Mouse (Mus musculus): ENCODE measurements around the gene Olfr544.
"Not testable (repeated sequence)": the region's sequence is repeated elsewhere in the genome, so short reads cannot be mapped to it uniquely, and the experiment has no call there.

The Olfr544 gene

DNA sequence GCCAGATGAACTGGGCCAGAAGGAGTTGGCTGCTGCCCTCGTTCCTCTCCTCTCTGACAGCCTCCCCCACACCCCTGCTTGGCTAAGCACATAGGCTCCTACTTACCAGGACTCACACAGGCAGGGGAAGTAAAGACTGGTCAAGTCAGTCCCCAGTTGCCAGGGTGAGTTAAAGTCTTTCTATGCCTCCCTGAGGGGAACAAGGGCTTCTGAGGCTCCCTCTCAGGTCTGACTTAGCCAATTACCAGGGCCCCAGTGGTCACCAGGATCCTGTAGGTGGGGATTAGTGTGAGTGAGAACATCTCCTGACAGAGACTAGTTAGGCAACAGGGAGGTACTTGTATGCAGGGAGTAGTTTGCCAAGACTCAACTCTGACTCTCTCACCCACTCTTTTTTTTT is at the start of gene Olfr544:
TSS of gene Olfr544 (minus strand) at position 153 of the 400 bp plus-strand sequence.
- no peak for DNase-seq (ENCODE audit: low read depth, low spot score)

DNA sequence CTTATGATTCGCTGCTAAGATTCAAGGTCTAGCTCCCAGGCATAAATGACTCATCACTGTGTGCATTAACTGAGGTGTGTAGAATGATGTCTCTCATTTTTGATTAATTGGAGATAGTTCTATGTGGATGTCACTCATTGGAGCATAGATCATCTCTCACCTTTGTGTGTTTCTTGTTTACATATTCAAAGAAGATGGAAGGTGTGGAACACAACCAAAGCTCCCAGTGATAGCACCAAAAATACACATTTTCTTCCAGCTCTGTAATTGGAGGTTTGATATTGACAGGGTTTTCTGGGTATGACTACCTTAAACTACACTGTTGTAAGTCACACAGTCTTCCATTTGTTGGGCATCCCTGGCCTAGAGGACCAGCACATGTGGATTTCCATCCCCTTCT is 46.3 kb upstream of the Olfr544 start, which contains the start of gene Olfr547:
TSS of gene Olfr547 (plus strand) at position 301 of the 400 bp plus-strand sequence.
- no peak for DNase-seq (ENCODE audit: low read depth, low spot score)

DNA sequence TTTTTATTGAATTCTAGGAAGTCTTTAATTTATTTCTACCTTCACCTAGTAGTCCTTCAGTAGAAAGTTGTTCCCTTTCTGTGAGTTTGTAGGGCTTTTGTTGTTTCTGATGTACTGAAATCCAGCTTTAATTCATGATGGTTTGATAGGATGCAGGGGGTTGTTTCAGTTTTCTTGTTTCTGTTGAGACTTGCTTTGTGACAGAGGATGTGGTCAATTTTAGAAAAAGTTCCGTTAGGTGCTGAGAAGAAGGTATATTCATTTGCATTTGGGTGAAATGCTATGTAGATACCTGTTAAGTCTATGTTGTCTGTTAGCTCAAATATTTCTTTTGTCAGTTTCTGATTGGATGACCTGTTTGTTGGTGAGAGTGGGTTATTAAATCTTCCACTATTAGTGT is 40.9 kb upstream of the Olfr544 start:
- DNase-seq (ENCODE audit: low read depth, low spot score) = peak; percentile 52

DNA sequence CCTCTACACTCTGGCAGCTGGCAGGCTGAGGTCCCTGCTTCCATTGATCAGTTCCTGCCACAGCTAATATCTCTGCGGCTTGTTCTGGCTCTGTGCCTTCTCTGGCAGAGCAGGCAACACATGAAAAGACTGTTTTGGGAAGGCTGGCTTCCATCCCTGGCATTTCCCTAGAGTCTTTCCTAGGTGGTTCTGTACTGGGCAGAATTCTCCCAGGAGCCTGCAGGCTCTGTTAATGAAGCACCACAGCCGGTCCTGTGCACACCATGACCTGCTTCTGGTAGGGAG is 28.9 kb upstream of the Olfr544 start:
- no peak for DNase-seq (ENCODE audit: low read depth, low spot score)

DNA sequence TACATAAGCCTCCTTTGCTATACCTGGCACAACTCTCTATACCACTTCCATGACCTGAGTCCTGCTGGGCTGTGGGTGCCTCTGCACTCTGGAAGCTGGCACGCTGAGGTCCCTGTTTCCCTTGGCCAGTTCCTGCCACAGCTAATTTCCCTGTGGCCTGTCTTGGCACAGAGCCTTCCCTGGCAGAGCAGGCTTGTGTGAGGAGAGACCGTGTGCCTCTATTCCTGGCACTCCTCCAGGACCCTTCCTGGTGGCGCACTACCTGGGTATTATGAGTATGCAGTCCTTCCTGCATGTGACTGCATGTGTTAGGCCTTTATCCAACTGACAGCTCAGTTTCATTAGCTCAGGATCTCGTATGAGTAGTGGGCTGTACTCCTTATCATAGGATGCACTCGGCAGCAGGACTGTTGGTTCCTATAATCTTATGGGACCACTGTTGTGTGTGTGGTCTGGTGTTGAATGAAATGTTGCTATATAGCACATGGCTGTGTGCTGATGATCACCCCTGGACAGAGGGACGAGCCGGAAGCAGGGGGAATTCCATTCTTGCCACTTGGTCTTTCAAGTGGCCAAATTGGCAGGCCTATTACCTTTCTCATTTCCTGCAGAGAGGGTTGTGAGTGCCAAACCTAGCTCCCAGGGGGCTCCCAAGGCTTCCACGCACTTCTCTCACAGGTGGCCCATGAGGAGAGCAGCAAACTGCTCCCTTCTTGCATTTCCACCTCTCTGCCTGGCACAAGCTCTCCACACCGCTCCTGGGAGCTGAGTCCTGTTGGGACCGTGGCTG is 28.3 kb upstream of the Olfr544 start:
- DNase-seq (ENCODE audit: low read depth, low spot score) = no peak

DNA sequence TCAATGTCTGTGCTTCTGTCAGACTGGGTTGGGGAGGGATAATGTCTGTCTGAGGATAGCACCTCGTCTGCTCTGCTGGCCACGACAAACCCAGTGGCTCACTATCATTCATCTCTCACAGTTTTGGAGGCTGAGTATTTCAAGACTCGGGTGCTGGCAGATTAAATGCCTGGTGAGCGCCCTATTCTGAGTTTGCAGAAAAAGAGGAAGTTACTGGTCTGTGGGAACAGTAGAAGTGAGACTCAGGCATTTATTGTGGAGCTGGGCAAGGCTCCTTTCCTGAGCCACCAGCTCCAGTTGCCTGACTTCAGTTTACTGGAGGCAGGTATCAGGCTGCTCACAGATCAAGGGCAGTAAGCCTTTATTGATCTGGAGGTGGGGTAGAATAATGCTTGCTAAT is 26.0 kb upstream of the Olfr544 start:
- no peak for DNase-seq (ENCODE audit: low read depth, low spot score)

DNA sequence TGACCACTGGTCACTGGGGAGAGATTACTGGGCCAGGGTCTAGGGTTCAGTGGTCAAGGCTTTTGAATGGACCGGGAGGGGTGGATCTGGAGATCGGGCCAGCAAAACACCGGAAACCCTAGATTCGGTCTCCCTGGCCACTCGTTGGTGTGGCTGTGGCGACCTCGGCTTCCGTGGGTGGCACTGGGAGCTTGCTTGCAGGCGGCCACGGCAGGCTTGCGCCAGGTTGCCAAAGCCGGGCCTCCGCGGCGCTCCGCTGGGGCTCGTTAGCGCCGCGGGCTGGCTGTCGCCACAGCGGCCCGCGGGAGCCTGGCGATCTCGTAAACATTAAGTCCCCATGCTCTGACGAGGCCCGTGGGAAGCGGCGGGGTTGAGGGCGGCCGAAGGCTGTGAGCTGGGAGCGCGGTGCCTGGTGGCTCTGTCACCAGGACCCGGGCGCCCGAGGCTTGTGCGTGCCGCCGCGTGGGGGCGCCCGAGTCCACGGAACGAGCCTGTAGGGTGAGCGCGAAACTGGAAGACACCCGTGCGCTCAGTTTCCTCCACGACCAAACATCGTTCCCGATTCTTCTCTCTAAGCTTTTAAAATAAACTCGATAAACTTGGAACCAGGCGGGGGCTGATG is 24.8 kb upstream of the Olfr544 start:
- peak; percentile 79 for DNase-seq (ENCODE audit: low read depth, low spot score)

DNA sequence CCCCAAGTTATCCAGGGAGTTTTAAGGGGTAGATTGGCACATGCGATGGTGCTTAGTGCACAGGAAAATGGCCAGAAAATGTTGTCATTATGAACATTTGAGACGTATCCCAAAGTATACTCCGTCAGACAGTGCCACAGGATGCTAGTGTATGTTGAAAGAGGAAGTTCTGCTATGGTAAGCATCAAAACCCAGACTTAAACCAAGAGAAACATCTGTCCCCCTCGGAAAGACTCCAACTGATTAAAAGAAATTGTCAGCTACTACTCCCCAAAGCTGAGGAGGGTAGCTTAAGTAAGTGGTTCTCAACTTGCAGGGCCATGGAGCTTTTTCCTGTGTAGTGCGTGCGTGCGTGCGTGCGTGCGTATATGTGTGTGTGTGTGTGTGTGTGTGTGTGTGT is 23.8 kb upstream of the Olfr544 start:
- no peak for DNase-seq (ENCODE audit: low read depth, low spot score)

DNA sequence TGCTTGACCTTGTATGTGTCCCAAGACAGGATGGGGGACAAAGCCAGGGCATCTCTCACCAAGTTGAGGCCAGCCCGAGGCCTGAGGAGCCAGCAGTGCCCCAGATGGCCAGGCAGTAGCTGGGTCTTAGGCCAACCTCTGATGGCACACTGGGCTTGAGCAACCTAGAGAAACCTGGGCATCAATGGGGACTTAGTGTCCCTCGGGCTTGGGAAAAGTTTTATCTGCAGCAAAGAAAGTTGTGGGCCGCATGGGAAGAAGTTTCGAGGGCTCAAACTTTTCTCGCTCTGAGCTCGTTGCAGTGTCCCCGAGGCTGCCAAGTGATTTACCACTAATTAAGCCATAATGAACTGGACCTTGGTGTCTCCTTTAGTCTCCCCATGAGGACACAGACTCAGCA is 21.6 kb upstream of the Olfr544 start:
- DNase-seq (ENCODE audit: low read depth, low spot score) = no peak

DNA sequence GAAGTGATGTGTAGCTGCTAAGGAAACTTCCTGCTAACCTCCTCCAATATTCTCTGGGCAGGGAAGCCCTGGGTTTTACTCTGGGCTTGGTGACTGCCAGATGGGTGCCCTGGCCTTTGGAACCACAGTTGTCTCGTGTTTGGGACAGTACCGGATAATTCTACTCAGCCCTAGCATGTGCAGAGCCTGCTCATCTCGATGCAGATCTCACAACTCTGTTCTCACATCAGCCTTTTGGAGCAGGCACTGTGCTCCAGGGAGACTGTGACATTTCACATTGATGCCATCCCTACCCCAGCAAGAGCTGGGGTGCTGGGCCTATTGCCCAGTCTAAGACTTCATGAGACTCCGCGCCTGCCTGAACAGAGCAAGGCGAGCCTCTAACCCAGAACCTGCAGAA is 20.6 kb upstream of the Olfr544 start:
- DNase-seq (ENCODE audit: low read depth, low spot score) = no peak

DNA sequence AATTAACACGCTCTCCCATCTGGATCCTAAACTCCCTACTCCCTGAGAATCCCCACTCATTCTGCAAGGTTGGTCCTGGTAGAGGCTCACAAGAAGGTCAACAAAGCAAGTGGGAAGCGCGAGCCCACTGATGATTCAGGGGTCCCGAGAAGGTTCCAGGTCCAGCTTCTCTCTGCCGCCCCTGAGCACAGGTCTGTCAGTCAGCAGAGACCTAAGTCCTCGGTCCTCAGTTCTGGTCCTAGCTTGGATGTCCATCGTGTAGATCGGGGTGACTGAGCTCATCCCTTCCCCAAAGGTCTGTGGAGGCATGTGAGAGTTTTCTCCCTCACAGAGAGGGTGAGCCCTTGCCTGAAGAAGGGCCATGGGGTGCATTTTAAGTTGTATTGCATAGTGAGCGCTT is 20.0 kb upstream of the Olfr544 start:
- no peak for DNase-seq (ENCODE audit: low read depth, low spot score)

DNA sequence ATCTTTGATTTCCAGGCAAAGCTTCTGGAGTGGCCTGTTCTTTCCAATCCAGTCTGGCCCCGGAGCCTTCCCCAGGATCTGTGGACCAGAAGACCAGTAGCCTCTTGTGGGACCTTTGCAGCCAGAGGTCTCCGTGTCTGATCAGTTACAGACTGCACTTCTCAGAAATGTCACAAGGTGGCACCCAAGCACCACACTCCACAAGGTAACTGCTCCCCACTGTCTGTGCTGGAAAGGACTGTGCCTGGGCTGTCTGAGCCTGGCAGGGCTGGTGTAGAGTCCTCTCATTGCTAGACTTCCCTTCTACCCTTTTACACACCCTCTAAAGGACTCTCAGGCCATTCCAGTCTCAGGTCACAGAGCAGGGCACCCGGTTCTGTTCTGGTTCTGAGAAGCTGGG is 18.7 kb upstream of the Olfr544 start:
- DNase-seq (ENCODE audit: low read depth, low spot score) = peak; percentile 66

DNA sequence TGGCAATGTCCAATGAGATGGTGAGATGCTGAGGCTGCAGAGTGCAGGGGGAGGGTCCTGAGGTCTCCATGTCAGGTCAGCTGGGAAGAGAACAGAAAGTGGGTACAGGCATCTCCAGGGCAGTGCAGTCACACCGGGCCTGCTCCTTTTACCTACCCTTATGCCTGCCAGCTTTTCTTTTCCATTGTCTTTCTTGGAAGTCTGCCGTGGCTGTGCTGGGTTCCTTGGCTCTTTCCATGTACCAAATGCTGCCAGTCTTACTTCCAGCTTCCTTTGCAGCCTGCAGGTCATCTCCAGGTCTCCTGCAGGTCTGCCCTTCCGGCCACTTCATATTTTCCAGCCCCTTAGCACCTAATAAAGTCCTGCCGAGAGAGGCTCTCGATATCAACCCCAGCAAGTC is 13.9 kb upstream of the Olfr544 start:
- no peak for DNase-seq (ENCODE audit: low read depth, low spot score)

DNA sequence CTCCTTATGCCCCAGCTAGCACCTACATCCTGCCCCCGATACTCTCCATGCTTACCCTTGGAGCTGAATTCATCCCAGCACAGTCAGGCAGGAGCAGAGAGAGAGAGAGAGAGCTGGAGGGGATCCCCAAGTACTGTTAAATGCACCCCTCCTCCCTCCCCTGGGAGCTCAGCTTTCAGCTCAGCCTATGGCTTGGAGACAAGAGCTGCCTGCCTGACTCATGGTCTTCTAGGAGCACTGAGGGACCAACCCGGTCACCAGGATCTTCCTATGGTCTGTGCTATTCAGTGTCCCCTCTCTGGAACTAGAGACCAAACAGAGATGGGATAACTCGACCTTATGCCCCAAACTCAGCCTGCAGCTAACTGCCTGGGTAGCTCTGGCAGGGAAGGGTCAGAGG is 11.4 kb upstream of the Olfr544 start, which contains the start of gene Olfr545:
TSS of gene Olfr545 (minus strand) at position 101 of the 400 bp plus-strand sequence.
- DNase-seq (ENCODE audit: low read depth, low spot score) = no peak

DNA sequence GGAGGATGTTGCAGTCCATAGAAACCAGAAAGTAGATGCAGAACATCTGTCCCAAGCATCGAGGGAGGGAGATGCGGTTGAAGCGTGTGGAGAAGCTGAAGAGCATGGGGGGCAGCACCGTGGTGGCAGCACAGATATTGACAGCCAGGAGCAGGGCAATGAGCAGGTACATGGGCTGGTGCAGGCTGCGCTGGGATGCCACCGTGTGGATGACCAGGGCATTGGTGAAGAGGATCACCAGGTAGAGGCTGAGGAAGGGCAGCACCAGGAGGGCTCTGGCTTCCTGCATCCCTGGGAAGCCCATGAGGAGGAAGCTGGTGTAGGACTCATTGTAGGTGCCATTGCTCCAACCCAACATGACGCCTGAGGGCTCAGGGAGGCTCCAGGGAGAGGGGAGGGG is 6.3 kb upstream of the Olfr544 start:
- not testable (repeated sequence) for DNase-seq (ENCODE audit: low read depth, low spot score)

DNA sequence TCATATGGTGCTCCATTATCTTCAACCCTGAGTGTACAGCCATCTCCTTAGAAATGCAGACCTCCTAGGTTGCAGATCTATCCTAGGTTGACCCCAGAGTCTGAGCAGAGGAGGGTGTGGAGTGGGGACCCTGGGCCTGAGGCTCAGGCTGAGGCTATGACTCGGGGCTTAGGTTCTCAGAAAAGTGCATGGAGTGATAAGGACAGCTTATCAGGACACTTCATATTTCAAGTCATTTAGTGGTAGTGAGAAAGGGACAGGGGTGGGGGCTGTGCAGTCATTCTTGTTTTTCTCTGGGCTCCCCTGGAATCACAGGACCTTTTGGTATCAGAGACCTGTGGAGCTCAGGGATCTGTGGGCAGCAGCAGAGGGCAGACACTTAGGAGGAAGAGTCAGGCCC is 2.0 kb downstream of the Olfr544 start:
- DNase-seq (ENCODE audit: low read depth, low spot score) = no peak

DNA sequence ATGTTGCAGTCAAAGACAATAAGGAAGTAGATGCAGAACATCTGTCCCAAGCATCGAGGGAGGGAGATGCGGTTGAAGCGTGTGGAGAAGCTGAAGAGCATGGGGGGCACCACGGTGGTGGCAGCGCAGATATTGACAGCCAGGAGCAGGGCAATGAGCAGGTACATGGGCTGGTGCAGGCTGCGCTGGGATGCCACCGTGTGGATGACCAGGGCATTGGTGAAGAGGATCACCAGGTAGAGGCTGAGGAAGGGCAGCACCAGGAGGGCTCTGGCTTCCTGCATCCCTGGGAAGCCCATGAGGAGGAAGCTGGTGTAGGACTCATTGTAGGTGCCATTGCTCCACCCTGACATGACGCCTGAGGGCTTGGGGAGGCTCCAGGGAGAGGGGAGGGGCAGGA is 3.3 kb downstream of the Olfr544 start:
- DNase-seq (ENCODE audit: low read depth, low spot score) = not testable (repeated sequence)

DNA sequence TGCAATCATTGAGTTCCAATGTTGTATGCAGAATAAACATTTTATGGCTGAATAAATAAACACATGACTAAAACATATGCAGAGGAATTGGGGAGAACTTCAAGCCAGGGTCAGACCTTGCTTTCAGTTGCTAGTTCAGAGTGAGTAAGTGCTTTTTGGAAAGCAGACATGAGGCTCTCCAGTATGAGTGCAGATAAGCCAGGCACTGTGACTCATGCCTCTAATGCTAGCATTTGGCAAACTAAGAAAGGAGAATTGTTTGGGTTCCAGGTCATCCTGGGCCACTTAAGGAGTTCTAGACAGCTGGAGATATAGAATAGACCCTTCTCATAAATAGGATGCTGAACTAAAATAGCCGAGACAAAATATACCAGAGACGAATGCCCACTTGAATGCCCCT is 4.4 kb downstream of the Olfr544 start:
- DNase-seq (ENCODE audit: low read depth, low spot score) = no peak

DNA sequence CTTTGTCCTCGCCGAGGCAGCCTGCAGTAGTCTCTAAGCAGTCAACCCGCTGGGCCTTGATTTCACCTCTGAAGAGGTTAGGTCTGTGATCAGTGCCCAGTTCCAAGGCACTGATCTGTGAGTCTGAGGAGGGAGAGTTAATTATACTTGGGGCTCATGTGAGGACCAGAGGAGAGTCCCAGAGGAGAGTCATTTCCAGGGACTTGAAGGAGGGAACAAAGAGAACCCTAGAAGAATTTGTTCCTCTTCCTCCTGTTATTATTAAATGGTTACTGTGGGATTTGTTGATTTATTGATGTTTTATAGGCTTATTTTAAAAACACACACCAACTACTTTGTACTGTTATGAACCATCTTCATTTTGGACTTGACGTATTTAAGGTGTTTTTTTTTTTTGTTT is 6.5 kb downstream of the Olfr544 start, which contains the start of gene Olfr543:
TSS of gene Olfr543 (minus strand) at position 101 of the 400 bp plus-strand sequence.
- no peak for DNase-seq (ENCODE audit: low read depth, low spot score)

DNA sequence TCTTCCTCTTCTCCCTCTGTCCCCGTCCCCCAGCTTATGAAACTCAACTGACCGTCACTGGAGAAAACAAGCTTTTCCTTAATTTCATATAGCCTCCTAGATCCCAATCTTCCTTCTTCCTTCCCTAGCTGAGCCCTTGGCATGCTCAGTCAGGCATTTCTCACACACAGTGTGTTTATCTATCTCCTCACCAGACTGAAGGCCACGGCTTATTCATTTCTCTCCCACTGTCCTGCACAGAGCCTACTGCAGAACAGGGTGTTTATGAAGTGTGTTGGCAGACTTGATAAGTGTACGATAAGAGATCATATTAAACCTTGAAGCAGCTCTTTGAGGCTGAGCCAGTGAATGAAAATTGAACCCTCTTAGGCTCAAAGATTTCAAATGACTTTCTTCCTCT is 7.3 kb downstream of the Olfr544 start:
- DNase-seq (ENCODE audit: low read depth, low spot score) = no peak

DNA sequence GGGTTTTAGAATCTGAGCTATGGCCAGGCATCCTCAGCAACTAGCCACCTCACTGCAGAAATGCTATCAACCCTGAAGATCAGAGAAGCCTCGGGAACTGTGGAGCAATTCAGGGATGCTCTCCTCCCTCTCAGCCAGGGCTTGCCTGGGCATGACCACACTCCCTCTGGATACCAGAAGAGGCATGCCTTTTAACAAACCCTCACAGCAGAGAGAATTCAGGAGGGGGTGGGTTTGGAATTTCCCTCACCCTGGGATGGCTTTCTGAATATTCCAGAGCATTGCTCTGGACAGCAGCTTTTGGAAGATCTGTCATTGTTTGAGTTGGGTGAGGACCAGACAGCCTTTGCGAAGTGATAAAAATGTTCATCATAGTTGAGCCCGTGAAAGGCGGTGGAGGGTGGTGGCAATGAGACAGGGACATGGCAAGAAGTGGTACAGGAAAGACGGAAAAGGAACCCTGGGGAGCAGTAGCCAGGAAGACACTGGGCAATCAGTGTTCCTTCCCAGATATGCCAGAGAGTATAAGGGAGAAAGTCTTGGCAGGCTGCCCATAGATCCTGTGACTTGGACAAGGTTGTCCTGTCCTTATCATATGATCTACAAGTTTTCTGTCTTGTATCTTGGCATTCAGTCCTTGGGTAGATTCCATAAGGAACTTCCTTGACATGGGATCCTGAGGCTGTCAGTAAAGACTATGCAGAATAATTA is 8.6 kb downstream of the Olfr544 start:
- no peak for DNase-seq (ENCODE audit: low read depth, low spot score)

DNA sequence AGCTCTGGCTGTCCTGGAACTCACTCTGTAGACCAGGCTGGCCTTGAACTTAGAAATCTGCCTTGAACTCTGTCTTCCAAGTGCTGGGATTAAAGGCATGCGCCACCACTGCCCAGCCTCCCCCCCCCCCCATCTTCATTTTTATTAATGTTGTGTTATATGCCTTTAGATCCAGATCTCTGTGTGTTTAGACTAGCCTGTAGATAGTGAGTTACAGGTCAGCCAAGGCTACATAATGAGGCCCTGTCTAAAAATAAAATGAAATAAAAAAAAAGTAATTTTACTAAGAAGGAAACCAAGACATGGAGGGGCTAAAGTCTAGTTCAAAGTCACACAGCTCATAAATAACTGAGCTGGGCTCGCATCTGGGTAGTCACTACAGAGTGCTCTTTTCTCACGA is 9.2 kb downstream of the Olfr544 start:
- DNase-seq (ENCODE audit: low read depth, low spot score) = no peak

DNA sequence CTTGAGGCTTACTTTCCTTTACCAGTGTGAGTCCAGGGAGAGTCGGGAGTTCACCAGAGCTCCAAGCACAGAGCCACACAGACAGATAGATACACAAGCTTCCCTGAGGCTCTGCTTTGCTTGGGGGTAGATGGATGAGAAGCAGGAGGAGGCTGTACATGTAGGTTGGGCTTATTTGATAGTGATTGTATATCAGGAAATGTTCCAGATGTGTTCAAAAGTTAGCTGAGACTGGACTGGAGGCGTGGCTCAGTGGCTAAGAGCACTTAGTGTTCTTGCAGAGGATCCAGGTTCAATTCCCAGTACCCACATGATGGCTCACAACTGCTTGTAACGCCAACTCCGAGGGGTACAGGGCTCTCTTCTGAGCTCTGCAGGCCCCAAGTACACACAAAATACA is 9.7 kb downstream of the Olfr544 start:
- DNase-seq (ENCODE audit: low read depth, low spot score) = no peak
